Comparison of ENCODE assay signal across 8 mouse cellular contexts in genomic region chr8:110921492-110922230, GRCm38 (mm10). TPM values are rescaled to one million over a fixed set of nuclear protein-coding genes. Genes with fewer than 3 reads are reported as not detected.
A peak's percentile ranks its signal among the peaks of the same experiment; 100 is the strongest.
DNase-seq lines count a peak whose midpoint lies in the region; ATAC-seq and TF ChIP-seq lines count a peak whose summit lies in the region.

No protein-coding gene starts in this region.

- peak overlapping the region; percentile 75 for H3K4me2 ChIP-seq in intestine, embryonic 16.5 days (ENCODE audit: low read depth, low read length)
- H3K4me2 ChIP-seq in lung, embryonic 14.5 days, result peak overlapping the region; percentile 91
- H3K4me2 ChIP-seq in stomach, embryonic 15.5 days, result peak overlapping the region; percentile 84

- 39% methylated on average over 7 of the region's 7 CpGs for WGBS in intestine, embryonic 16.5 days
- 21% methylated on average over 7 of the region's 7 CpGs for WGBS in lung, embryonic 14.5 days
- WGBS in stomach, embryonic 15.5 days, result 27% methylated on average over 7 of the region's 7 CpGs

- H3K27me3 ChIP-seq in intestine, embryonic 16.5 days (replicated peaks; ENCODE audit: control insufficient read depth, insufficient read depth, low read length), result no peaks in the 10 kb centered on the region
- H3K27me3 ChIP-seq in lung, embryonic 14.5 days (ENCODE audit: insufficient read depth, low read length), result no peaks in the 10 kb centered on the region
- no peaks in the 10 kb centered on the region for H3K27me3 ChIP-seq in stomach, embryonic 15.5 days (replicated peaks)

- peak; percentile 60 for DNase-seq in cerebellum, adult 9-11 months
- no peak for DNase-seq in cerebellum, adult 11 months
- DNase-seq in c-Kit-positive CD71-positive TER-119-negative erythroid progenitor cells, embryonic 14.5 days (ENCODE audit: low read depth), result peak; percentile 88
- DNase-seq in gastrocnemius, postnatal 14 days, result peak; percentile 67
- DNase-seq in lung, embryonic 14.5 days, result peak; percentile 77
- DNase-seq in right cerebral cortex, adult 18-20 months, result no peak

- no peak overlapping the region; the same call in 1 of the 2 replicates for H3K9ac ChIP-seq in intestine, embryonic 16.5 days (ENCODE audit: low read depth, low read length)
- peak overlapping the region; percentile 86 for H3K9ac ChIP-seq in lung, embryonic 14.5 days
- H3K9ac ChIP-seq in stomach, embryonic 15.5 days, result no peak overlapping the region

- peak overlapping the region; percentile 82 for H3K4me3 ChIP-seq in intestine, embryonic 16.5 days (ENCODE audit: low read length)
- H3K4me3 ChIP-seq in lung, embryonic 14.5 days (ENCODE audit: low read depth, low read length), result peak overlapping the region; percentile 78
- H3K4me3 ChIP-seq in stomach, embryonic 15.5 days (replicated peaks), result peak overlapping the region; percentile 86

- no peak for TF ChIP-seq CTCF in lung, embryonic 14.5 days (IDR thresholded peaks at IDR 0.05; ENCODE audit: low read depth)

- peaks cover 13% of the 10 kb centered on the region for H3K4me1 ChIP-seq in intestine, embryonic 16.5 days (ENCODE audit: control insufficient read depth, insufficient read depth, low read length)
- peaks cover 9% of the 10 kb centered on the region for H3K4me1 ChIP-seq in lung, embryonic 14.5 days (ENCODE audit: insufficient read depth)
- peaks cover 27% of the 10 kb centered on the region for H3K4me1 ChIP-seq in stomach, embryonic 15.5 days

- no peaks in the 10 kb centered on the region for H3K9me3 ChIP-seq in intestine, embryonic 16.5 days (ENCODE audit: control insufficient read depth, low read length)
- H3K9me3 ChIP-seq in lung, embryonic 14.5 days (ENCODE audit: low read depth, low read length), result no peaks in the 10 kb centered on the region
- no peaks in the 10 kb centered on the region for H3K9me3 ChIP-seq in stomach, embryonic 15.5 days

- peak overlapping the region; percentile 77 for H3K27ac ChIP-seq in intestine, embryonic 16.5 days (ENCODE audit: low read length)
- peak overlapping the region; percentile 78 for H3K27ac ChIP-seq in lung, embryonic 14.5 days (ENCODE audit: low read depth)
- H3K27ac ChIP-seq in stomach, embryonic 15.5 days, result peak overlapping the region; percentile 74

- peak; percentile 32; the same call in 1 of the 2 replicates for ATAC-seq in intestine, embryonic 16.5 days
- peak; percentile 23 for ATAC-seq in lung, embryonic 14.5 days (ENCODE audit: insufficient read depth)
- peak; percentile 37; the same call in 1 of the 2 replicates for ATAC-seq in stomach, embryonic 15.5 days (ENCODE audit: insufficient read depth, low FRiP score, low read depth)

- intact Hi-C loops in gastrocnemius, postnatal 14 days (cut with DNase I; ENCODE audit: low total_unique reads), result no loop called here

- no peaks in the 10 kb centered on the region for H3K36me3 ChIP-seq in intestine, embryonic 16.5 days (ENCODE audit: control insufficient read depth, insufficient read depth, low read length)
- no peaks in the 10 kb centered on the region for H3K36me3 ChIP-seq in lung, embryonic 14.5 days (ENCODE audit: insufficient read depth)
- no peaks in the 10 kb centered on the region; the same call in 1 of the 2 replicates for H3K36me3 ChIP-seq in stomach, embryonic 15.5 days

RNA-seq across cellular contexts. Expression of gene St3gal2, which starts 1.9 kb away (rescaled TPM):
- total RNA-seq in gastrocnemius, postnatal 14 days (2021), result 10 to 100 TPM; 32.0 to 35.6 TPM
- polyA plus RNA-seq in intestine, embryonic 16.5 days (2015; fragmentation: Nextera tagmentation; extraction: Ambion mirVana), result 10.7 and 11.1 TPM in 2 replicates
- polyA plus RNA-seq in lung, embryonic 14.5 days (2014; fragmentation: Nextera tagmentation; extraction: Ambion mirVana), result 11.3 and 13.0 TPM in 2 replicates
- polyA plus RNA-seq in stomach, embryonic 15.5 days (2015; fragmentation: Nextera tagmentation; extraction: Ambion mirVana), result 17.1 and 17.6 TPM in 2 replicates

RNA-seq across cellular contexts. Expression of gene Fuk, which starts 19.4 kb away (rescaled TPM):
- 1 to 10 TPM; 3.3 to 4.1 TPM for total RNA-seq in gastrocnemius, postnatal 14 days (2021)
- 13.8 and 15.1 TPM in 2 replicates for polyA plus RNA-seq in intestine, embryonic 16.5 days (2015; fragmentation: Nextera tagmentation; extraction: Ambion mirVana)
- polyA plus RNA-seq in lung, embryonic 14.5 days (2014; fragmentation: Nextera tagmentation; extraction: Ambion mirVana), result 9.0 and 11.5 TPM in 2 replicates
- 10.6 and 11.4 TPM in 2 replicates for polyA plus RNA-seq in stomach, embryonic 15.5 days (2015; fragmentation: Nextera tagmentation; extraction: Ambion mirVana)

Comparison
In these comparisons a context has a peak if more than half of its experiments do, and no peak if none do; other contexts are left out.
1. DNase-seq: peak in cerebellum, adult 9-11 months (single experiment), c-Kit-positive CD71-positive TER-119-negative erythroid progenitor cells, embryonic 14.5 days (single experiment), gastrocnemius, postnatal 14 days (single experiment) and lung, embryonic 14.5 days (single experiment); none in cerebellum, adult 11 months (single experiment) and right cerebral cortex, adult 18-20 months (single experiment).
2. Peak in every context shown above with its lines, with median percentiles within 50 percentile points of each other: ATAC-seq, H3K27ac ChIP-seq, H3K4me2 ChIP-seq and H3K4me3 ChIP-seq.